Mouse (Mus musculus) brain, adult 2 months (tissue): ENCODE measurements around the gene Rcor2.
A peak's percentile ranks its signal among the peaks of the same experiment; 100 is the strongest.

ENCODE experiments used
- DNase-seq: peaks from one replicate; pipeline ENCODE4 v3.0.0; 2011; ENCODE audit warnings: low read depth, low spot score

Rcor2 gene

DNA sequence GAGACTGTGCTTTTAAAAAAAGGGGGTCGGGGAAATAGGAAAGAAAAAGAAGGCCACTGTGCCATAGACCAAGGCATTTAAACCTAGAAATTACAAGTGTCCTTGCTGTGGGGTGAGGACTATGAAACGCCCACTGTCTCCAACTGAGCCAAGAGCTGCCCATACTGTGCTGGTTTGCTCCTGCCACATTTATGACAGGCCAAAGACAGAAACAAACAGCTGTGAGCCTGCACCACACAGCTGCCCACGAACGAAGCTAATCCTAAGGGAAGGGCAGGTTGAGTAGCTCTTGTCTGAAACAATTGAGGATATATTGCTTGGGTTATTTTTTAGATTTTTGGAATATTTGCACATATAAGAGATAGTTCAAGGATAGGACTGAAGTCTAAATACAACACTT, 49.7 kb downstream of the Rcor2 start:
- DNase-seq: peak; percentile 52

DNA sequence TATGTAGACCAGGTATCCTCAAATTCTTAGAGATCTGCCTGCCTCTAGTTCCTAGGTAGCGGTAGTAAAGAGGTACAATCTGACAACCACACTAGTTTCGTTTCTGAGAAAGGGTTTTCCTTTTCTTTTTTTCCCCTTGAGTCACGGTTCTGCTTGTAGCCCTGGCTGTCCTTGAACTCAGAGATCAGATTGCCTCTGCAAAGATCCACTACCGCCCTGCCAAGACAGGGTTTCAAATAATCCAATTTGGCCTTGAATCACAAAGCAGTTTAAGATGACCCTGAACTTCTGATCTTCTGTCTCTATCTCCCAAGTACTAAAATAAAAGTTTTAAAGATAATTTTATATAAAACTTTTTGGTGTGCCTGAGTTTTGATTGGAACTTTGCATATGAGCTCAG, 50.6 kb downstream of the Rcor2 start:
- no peak for DNase-seq

DNA sequence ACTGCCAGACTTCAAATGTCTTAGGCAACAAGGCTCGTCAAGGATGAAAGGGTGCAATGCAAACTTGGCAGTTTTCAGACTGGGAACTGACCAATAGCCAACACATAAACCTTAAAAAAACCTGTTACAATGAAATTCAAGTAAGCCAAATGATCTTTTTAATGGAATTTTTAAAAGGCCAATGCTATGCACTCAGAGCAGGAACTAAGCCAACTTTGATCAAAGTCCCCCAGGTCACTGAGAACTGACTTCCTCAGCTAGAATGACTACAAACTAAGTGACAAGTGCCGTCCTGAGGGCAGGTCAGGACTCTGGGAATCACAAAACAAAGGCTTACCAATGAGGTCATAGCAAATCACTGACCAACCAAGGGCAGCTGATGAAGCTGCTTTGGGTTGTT, 53.1 kb downstream of the Rcor2 start:
- DNase-seq: no peak

DNA sequence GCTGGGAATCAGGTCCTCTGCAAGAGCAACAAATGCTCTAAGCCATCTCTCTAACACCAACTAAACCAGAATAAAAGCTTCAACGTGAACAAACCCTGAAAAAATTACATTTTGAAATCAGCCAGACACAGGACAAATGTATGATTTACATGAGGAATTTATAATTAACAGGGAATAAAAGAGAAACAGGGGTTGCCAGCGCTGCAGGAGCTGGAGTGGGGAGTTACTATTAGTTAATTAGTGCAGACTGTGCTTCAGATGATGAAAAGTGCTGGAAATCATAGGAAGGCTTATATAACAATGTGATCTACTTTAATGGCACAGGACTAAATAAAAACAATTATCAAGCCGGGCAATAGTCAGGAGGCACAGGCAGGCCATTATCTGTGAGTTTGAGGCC, 54.3 kb downstream of the Rcor2 start:
- DNase-seq: no peak
